Mouse (Mus musculus): Measurements from ENCODE around the gene Gdf11.

Gdf11 gene

GRCm38 (mm10) chr10:128891296-128892094 lies at the start of gene Gdf11:
Gene Gdf11, minus strand, starts transcription at chr10:128891718.
- no peak for DNase-seq (ENCODE audit: low spot score in 2 of 2)

DNA sequence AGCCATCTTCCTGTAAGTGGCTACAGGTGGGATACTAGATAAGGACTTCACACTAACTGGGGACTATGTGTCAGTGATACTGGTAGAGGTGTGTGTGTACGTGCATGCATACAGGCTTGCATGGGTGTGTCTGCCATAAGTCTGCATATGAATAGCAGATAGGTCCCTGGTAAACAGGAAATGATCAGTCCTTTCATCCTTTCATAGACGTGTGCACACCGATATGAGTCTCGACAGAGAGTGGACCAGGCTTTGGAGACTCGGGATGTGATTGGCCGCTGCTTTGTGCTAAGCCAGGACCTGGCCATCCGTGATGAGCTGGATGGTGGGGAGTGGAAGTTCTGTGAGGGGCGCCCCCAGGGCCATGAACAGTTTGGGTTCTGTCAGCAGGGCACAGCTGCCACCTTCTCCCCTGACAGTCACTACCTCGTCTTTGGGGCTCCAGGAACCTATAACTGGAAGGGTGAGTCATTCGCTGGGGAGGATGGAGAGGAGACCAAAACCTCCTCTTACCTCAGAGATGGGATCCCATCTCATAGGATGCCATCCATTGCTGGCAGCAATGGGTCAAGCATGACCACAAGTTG lies 49.0 kb upstream of the Gdf11 start:
- DNase-seq (ENCODE audit: low spot score in 2 of 2) = no peak

DNA sequence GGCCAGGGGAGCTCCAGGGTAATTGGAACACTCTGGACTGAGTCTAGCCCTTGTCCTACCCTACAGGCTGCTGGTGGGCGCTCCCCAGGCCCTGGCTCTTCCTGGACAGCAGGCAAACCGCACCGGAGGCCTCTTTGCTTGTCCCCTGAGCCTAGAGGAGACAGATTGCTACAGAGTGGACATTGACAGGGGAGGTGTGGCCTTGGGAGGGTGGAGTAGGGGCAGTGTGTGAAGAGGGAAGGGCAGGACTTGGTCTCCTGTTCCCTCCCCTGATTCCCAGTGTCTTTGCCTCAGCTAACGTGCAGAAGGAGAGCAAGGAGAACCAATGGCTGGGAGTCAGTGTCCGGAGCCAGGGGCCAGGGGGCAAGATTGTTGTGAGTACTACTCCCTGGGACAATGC lies 47.5 kb upstream of the Gdf11 start:
- DNase-seq (ENCODE audit: low spot score in 2 of 2) = no peak

- DNase-seq (ENCODE audit: low spot score in 2 of 2) = no peak
These were observed 46.9 kb upstream of the Gdf11 start for GRCm38 (mm10) chr10:128938457-128938856.

GRCm38 (mm10) chr10:128937756-128938390 lies 46.4 kb upstream of the Gdf11 start:
- DNase-seq (ENCODE audit: low spot score in 2 of 2) = no peak

GRCm38 (mm10) chr10:128935826-128936440 lies 44.4 kb upstream of the Gdf11 start:
- no peak for DNase-seq (ENCODE audit: low spot score in 2 of 2)

DNA sequence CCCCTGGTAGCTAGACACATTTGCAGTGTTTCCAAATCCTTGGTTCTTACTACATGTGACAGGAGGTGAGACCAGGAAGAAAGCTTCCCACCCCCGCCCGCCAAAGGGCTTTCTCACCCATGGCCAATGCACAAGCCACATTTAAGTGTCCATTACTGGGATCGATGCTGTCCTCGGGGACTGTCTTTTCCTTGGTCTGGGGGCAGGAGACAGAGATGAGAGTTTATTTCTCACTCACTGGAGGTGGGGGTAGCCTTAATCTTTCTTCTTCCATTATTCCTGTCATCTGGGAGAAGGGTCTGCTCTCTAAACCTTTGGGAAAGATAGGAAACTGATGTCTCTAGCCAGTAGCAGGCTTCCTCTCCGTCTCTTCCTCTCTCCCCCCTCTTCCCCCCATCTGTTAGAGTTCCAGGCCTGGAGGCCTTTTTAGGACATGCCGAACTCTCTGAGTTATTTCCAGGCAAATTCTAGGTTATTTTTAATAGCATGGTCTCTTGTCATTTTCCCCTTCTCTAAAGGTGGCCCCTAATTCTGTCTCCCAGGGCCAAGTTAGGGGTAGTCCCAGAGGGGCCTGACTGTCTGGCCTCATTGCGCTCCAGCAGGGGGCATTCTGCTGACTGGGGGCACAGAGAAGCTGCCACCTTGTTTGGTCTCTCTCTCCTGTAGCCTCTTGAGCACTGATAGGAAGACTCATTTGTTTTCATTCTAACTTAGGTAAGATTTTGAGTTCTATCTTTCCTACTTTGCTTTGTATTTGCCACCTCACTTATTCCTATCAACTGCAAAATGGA lies 43.7 kb upstream of the Gdf11 start:
- DNase-seq (ENCODE audit: low spot score in 2 of 2) = no peak

DNA sequence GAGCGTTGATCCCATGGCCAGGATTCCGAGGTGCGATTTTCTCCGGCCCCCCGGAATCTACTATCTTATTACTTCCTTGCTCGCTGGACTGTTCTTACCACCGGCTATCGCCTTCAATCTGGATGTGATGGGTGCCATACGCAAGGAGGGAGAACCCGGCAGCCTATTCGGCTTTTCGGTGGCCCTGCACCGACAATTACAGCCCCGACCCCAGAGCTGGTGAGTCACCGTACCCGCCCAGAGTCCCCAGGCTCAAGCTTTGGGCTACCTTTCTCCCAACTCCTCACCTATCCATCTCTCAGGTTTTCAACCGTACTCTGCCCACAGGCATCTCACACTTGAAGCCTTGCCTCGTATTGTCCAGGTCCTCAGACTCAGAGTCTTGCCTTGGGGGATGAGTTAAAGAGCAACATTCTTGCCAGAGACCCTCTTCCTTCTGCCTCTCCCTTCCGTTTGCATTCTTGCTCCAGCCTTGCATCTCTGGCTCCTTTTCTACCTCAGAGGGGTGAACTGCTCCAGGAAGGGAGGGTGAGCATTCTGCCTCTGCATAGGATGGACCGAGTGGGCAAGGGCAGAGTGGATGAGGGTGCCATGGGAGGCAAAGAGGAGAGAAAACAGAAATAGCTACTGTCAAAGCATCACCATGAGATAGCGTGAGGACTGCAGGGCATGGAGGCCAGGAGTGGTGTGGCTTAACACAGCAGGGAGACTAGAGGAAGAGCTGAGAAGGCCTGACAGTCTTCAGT lies 42.6 kb upstream of the Gdf11 start:
- no peak for DNase-seq (ENCODE audit: low spot score in 2 of 2)

DNA sequence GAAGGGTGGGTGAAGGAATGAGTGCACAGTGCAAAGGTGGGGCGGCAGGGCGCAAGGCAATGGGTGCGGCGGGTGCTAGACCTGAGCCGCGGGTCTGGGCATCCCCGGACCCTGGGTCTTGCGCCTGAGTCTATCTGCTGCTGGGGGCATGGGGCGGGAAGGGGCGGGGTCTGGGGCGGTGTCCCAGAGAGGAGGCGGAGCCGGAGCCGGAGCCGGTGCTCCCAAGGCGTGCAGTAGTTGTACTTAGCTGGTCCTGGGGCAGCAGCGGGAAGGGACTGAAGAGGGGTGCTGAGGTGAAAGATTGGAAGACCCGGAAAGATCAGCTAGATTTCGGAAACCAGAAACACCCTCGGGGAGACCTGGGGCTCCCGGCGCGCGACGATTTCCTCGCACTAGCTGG lies 42.1 kb upstream of the Gdf11 start, which contains the start of gene Itga7:
Gene Itga7, plus strand, starts transcription at position 245 of the 400 bp plus-strand sequence.
- no peak for DNase-seq (ENCODE audit: low spot score in 2 of 2)

DNA sequence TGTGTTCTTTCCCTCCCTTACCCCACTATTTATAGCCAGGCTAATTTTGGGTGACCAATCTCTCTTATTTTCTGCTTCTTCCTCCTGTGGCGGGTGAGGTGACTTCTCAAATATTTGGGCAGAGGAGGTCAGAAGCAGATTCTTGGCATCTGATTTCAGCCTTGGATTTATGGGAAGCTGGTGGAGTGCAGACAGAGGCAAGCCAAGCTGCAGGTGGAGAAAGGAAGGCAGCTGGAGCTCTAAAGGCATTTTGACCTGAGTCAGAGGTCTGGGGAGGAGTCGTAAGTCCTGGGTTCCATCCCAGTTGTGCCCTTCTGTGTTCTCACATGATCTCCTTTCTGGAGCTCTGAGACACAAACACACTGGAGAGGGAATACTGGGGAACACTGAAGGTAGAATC lies 39.9 kb upstream of the Gdf11 start:
- no peak for DNase-seq (ENCODE audit: low spot score in 2 of 2)

DNA sequence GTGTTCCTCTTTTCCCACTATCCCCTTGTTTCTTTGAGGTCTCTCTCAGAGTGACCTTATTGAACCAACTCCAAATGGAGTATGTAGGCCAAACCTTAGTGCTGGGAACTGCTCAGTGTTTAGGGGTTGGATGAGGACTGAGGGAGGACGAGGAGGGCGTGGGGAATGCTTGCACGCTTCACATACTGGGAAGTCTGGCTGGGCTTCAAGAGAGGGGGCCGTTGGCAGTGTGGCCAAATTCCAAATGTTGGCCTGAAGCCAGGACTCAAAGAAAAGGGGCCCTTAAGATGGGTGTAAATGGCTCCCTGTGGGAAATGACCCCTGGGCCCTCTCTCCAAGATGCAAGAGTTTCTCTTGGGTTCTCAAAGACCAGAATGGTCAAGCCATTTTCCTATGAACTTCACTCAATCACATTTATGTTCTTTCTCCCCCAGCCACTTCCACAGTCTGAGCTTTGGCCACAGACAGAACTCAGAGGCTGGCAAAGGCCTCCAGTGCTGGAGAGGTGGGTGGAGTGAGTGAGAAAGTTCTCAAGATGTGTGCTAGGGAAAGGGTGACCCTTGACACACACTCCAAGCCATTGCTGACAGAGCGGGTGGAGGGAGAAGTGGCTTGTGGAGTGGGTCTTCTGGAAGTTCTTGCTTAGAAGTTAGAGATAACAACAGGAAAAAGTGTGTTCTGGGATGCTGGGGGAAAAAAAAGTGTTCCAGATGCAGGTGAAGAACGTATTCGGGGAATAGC lies 38.3 kb upstream of the Gdf11 start:
- DNase-seq (ENCODE audit: low spot score in 2 of 2) = no peak

GRCm38 (mm10) chr10:128928356-128928755 lies 36.8 kb upstream of the Gdf11 start:
- DNase-seq (ENCODE audit: low spot score in 2 of 2) = no peak

DNA sequence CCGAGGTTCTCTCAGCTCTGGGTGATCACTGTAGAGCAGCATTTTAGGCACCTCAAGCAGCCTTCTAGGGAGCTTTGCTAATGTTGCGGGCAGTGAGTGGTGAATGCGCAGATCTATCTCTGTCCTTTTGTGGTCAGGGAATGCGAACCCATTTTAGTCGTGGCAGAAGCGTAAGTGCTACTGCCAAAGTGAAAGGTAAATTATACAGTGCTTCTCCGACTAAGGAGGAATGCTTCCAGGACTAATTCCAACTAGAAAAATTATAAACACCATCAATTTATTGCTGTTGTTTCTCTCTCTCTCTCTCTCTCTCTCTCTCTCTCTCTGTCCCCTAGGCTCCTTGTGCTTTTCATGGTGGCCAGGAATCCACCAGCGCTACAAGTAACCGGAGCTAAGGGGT lies 32.4 kb upstream of the Gdf11 start, which contains the start of gene Bloc1s1:
Gene Bloc1s1, minus strand, starts transcription at position 101 of the 400 bp plus-strand sequence.
- DNase-seq (ENCODE audit: low spot score in 2 of 2) = no peak

DNA sequence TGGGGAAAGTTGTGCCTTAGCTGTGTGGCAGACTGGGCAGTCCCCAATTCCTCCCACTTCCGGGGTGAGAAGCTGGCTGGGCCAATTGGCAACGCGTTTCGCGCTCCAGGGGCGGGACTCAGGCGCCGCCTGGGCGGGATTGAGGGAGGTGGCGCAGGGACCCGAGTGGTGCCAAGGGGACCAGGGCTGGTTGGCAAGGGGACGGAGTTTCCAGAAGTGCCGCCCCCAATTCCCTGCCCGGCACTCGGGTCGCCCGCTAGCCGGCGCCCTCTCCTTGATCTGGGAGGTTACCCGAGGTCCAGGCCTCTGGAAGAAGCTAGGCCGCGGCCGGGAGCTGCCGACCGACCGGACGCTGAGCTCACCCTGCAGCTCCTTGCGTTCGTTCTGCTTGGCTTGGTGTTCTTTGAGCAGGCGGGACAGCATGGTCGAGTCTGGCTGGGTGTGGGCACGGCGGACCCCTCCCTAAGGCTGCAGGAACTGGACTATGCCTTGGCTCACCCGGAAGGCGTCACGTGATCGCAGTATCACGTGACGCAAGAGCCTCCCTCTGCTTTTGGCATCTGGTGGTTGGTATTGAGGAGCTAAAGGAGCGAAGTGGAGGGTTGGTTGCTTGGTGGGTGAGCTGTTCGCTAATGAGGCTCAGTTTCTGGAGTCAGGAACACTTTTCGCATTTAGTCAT lies 31.6 kb upstream of the Gdf11 start:
- DNase-seq (ENCODE audit: low spot score in 2 of 2) = peak; percentile 87 to 96

- DNase-seq (ENCODE audit: low spot score in 2 of 2) = no peak
These were observed 31.2 kb upstream of the Gdf11 start, which contains the start of gene Rdh5 for GRCm38 (mm10) chr10:128922822-128923012. Gene Rdh5, minus strand, starts transcription at chr10:128922888.

GRCm38 (mm10) chr10:128921883-128922821 lies 30.6 kb upstream of the Gdf11 start:
- peak in 1 of 2 experiments; percentile 24 for DNase-seq (ENCODE audit: low spot score in 2 of 2)

- no peak for DNase-seq (ENCODE audit: low spot score in 2 of 2)
These were observed 29.7 kb upstream of the Gdf11 start for GRCm38 (mm10) chr10:128921251-128921650.

- DNase-seq (ENCODE audit: low spot score in 2 of 2) = no peak
These were observed 29.2 kb upstream of the Gdf11 start for GRCm38 (mm10) chr10:128920736-128921161.

DNA sequence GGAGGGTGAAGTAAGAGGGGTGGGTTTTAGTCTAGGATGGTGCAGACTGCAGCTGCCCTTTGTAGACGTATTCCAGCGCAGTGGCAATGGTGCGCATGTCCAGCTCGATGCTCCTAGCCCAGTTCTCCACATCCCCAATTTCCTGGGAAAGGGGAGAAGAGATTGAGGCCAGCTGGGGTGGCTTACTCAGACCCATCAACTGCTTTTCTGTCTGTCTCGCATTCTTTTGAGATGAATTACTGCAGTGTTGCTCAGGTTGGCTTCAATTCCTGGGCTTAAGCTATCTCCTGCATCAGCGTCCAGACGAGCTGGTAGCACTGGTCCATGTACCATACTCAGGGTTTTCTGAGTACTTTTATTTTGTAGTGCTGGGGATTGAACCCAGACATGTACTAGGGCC lies 28.4 kb upstream of the Gdf11 start:
- DNase-seq (ENCODE audit: low spot score in 2 of 2) = no peak

Data from left cerebral cortex, adult 9 months (tissue).